In the genomic region with DNA sequence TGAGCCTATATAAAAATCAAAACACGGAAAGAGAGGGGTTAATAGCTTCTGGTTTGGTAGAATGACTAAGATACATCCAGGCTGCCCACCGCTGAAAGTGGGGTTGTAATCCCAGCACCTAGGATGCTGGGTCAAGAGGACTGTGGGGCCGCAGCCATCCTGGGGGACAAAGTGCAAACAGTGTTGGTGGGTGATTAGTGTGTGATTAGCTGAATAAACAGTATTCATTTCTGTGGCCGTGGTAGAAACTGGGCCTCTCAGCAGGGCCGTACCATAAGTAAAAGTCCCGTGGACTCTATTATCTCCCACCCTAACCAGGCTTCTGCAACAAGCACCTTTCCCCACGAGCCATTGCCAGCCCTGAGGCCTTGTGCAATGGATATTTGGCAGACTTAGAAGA, we compare ENCODE assay signal across 24 mouse cellular contexts.
"Had no signal": no experiment of that assay in that cellular context is flagged by ENCODE, and none has a peak within 500 bp of the region (broad histone marks: within the 10 kb centered on the region; RNA-seq: fewer than 3 reads in every experiment).

No protein-coding gene starts in this region.

- H3K4me1 ChIP-seq: limb, embryonic 12.5 days had no signal

- H3K4me2 ChIP-seq: heart, embryonic 13.5 days; heart, embryonic 15.5 days; hindbrain, embryonic 13.5 days; hindbrain, embryonic 15.5 days; limb, embryonic 12.5 days; liver, embryonic 11.5 days; liver, embryonic 13.5 days; liver, embryonic 15.5 days had no signal

- ATAC-seq: hindbrain, postnatal 0 days had no signal

- DNase-seq: gastrocnemius, adult 2 months; gastrocnemius, postnatal 10 days; gastrocnemius, postnatal 36 days; heart, adult 11 months; heart, adult 2 months; heart, postnatal 14 days; heart, postnatal 36 days; kidney, adult 18-20 months; kidney, adult 8-10 months; kidney, postnatal 10 days; kidney, postnatal 4 days; liver; liver, embryonic 13.5 days had no signal

- H3K9ac ChIP-seq: heart, embryonic 13.5 days; heart, embryonic 15.5 days; hindbrain, embryonic 13.5 days; hindbrain, embryonic 15.5 days; limb, embryonic 12.5 days; liver, embryonic 13.5 days; liver, embryonic 15.5 days had no signal

- H3K4me3 ChIP-seq: gastrocnemius, adult 2 months; heart, adult 2 months; heart, embryonic 13.5 days; heart, embryonic 15.5 days; hindbrain, embryonic 13.5 days; hindbrain, embryonic 15.5 days; layer of hippocampus, adult 2 months; left cerebral cortex, adult 2 months; limb, embryonic 10.5 days; limb, embryonic 12.5 days; liver, embryonic 13.5 days; liver, embryonic 15.5 days had no signal

- H3K9me3 ChIP-seq: heart, embryonic 13.5 days; heart, embryonic 15.5 days; hindbrain, embryonic 13.5 days; hindbrain, embryonic 15.5 days; limb, embryonic 10.5 days; limb, embryonic 12.5 days; liver, embryonic 13.5 days; liver, embryonic 15.5 days had no signal

- H3K27ac ChIP-seq: gastrocnemius, adult 2 months; heart, adult 2 months; heart, embryonic 13.5 days; heart, embryonic 15.5 days; hindbrain, embryonic 13.5 days; hindbrain, embryonic 15.5 days; hindbrain, postnatal 0 days; layer of hippocampus, adult 2 months; left cerebral cortex, adult 2 months; limb, embryonic 10.5 days; limb, embryonic 12.5 days; liver, embryonic 13.5 days; liver, embryonic 15.5 days had no signal

- H3K27me3 ChIP-seq: heart, embryonic 15.5 days; hindbrain, embryonic 13.5 days; hindbrain, embryonic 15.5 days; limb, embryonic 12.5 days had no signal
